Mouse (Mus musculus): ENCODE results near the gene S100a1. TPM values are rescaled to one million over a fixed set of nuclear protein-coding genes. Genes with fewer than 3 reads are reported as not detected.

Gene S100a1
- polyA plus RNA-seq, 1 experiment from 2014 or later, result 13.1 TPM

GRCm38 (mm10) chr3:90515242-90515641 lies 1.1 kb upstream of the S100a1 start:
- Histone ChIP-seq H3K36me3 (ENCODE audit: control insufficient read depth, insufficient read depth, low read length) (no peaks in the 10 kb centered on the region), H3K4me1 (ENCODE audit: control insufficient read depth, insufficient read depth, low read length) (peaks cover 4% of the 10 kb centered on the region; the same call in 1 of the 2 replicates), H3K9ac (ENCODE audit: low read length) (no peak overlapping the region), H3K9me3 (replicated peaks; ENCODE audit: control insufficient read depth, low read length) (no peaks in the 10 kb centered on the region), H3K27me3 (replicated peaks; ENCODE audit: control insufficient read depth, insufficient read depth, low read length) (peaks cover 9% of the 10 kb centered on the region; the same call in 1 of the 2 replicates), H3K4me3 (ENCODE audit: low read depth, low read length) (peak overlapping the region; percentile 23), H3K27ac (ENCODE audit: low read depth, low read length) (no peak overlapping the region), H3K4me2 (ENCODE audit: low read length) (peak overlapping the region; percentile 60)
- WGBS, result 60% methylated on average over 1 of the region's 1 CpGs
- no peak for ATAC-seq
- DNase-seq (ENCODE audit: low spot score), result no peak

GRCm38 (mm10) chr3:90514691-90515090 lies 499 bp upstream of the S100a1 start:
- no peaks in the 10 kb centered on the region for H3K9me3 ChIP-seq (replicated peaks; ENCODE audit: control insufficient read depth, low read length)
- H3K27ac ChIP-seq (ENCODE audit: low read depth, low read length), result no peak overlapping the region
- ATAC-seq (peak; percentile 47), DNase-seq (ENCODE audit: low spot score) (peak; percentile 50)
- peak overlapping the region; percentile 60 for H3K4me2 ChIP-seq (ENCODE audit: low read length)
- peaks cover 4% of the 10 kb centered on the region; the same call in 1 of the 2 replicates for H3K4me1 ChIP-seq (ENCODE audit: control insufficient read depth, insufficient read depth, low read length)
- peaks cover 9% of the 10 kb centered on the region; the same call in 1 of the 2 replicates for H3K27me3 ChIP-seq (replicated peaks; ENCODE audit: control insufficient read depth, insufficient read depth, low read length)
- peak overlapping the region; percentile 23 for H3K4me3 ChIP-seq (ENCODE audit: low read depth, low read length)
- H3K9ac ChIP-seq (ENCODE audit: low read length), result peak overlapping the region; percentile 49
- H3K36me3 ChIP-seq (ENCODE audit: control insufficient read depth, insufficient read depth, low read length), result no peaks in the 10 kb centered on the region
- 2% methylated on average over 10 of the region's 10 CpGs for WGBS

- no peak overlapping the region for H3K4me2 ChIP-seq (ENCODE audit: low read length)
- no peak overlapping the region for H3K9ac ChIP-seq (ENCODE audit: low read length)
- no peak overlapping the region for H3K27ac ChIP-seq (ENCODE audit: low read depth, low read length)
- no peak overlapping the region for H3K4me3 ChIP-seq (ENCODE audit: low read depth, low read length)
- ATAC-seq (no peak), DNase-seq (ENCODE audit: low spot score) (no peak)
- no peaks in the 10 kb centered on the region for H3K36me3 ChIP-seq (ENCODE audit: control insufficient read depth, insufficient read depth, low read length)
- H3K4me1 ChIP-seq (ENCODE audit: control insufficient read depth, insufficient read depth, low read length), result peaks cover 6% of the 10 kb centered on the region
- peaks cover 9% of the 10 kb centered on the region; the same call in 1 of the 2 replicates for H3K27me3 ChIP-seq (replicated peaks; ENCODE audit: control insufficient read depth, insufficient read depth, low read length)
- 79% methylated on average over 9 of the region's 9 CpGs for WGBS
- no peaks in the 10 kb centered on the region for H3K9me3 ChIP-seq (replicated peaks; ENCODE audit: control insufficient read depth, low read length)
Observed at GRCm38 (mm10) chr3:90512948-90513642, 1.1 kb downstream of the S100a1 start.

DNA sequence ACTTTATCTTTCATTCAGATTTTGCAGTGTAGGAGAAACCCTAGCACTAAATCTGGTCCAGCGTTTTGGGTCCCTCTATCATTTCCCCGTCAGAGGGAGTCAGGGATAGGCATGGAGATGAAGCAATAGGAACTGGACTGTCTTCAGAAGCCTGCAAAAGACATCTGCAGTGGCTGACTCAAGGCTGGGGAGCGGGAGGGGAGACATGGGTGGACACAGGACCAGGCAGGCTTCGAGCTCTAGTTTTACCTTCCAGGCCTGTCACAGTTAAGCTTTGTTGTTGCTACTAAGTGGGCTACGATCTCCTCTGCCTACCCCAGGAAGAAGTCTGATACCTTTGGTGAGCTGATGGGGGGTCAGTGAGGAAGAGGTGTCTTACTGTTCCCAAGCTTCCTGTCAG lies 1.9 kb downstream of the S100a1 start:
- H3K4me2 ChIP-seq (ENCODE audit: low read length), result no peak overlapping the region
- H3K4me3 ChIP-seq (ENCODE audit: low read depth, low read length), result no peak overlapping the region
- peaks cover 14% of the 10 kb centered on the region for H3K4me1 ChIP-seq (ENCODE audit: control insufficient read depth, insufficient read depth, low read length)
- peaks cover 5% of the 10 kb centered on the region for H3K36me3 ChIP-seq (ENCODE audit: control insufficient read depth, insufficient read depth, low read length)
- ATAC-seq (no peak), DNase-seq (ENCODE audit: low spot score) (no peak)
- 91% methylated on average over 5 of the region's 5 CpGs for WGBS
- no peak overlapping the region for H3K9ac ChIP-seq (ENCODE audit: low read length)
- H3K27me3 ChIP-seq (replicated peaks; ENCODE audit: control insufficient read depth, insufficient read depth, low read length), result peaks cover 9% of the 10 kb centered on the region; the same call in 1 of the 2 replicates
- H3K9me3 ChIP-seq (replicated peaks; ENCODE audit: control insufficient read depth, low read length), result no peaks in the 10 kb centered on the region
- H3K27ac ChIP-seq (ENCODE audit: low read depth, low read length), result no peak overlapping the region

- H3K4me3 ChIP-seq (ENCODE audit: low read depth, low read length), result peak overlapping the region; percentile 93
- H3K4me1 ChIP-seq (ENCODE audit: control insufficient read depth, insufficient read depth, low read length), result peaks cover 11% of the 10 kb centered on the region
- H3K9ac ChIP-seq (ENCODE audit: low read length), result peak overlapping the region; percentile 32; the same call in 1 of the 2 replicates
- peak overlapping the region; percentile 48; the same call in 1 of the 2 replicates for H3K27ac ChIP-seq (ENCODE audit: low read depth, low read length)
- peak; percentile 32 for ATAC-seq
- no peak for DNase-seq (ENCODE audit: low spot score)
- no peaks in the 10 kb centered on the region for H3K9me3 ChIP-seq (replicated peaks; ENCODE audit: control insufficient read depth, low read length)
- H3K27me3 ChIP-seq (replicated peaks; ENCODE audit: control insufficient read depth, insufficient read depth, low read length), result peaks cover 9% of the 10 kb centered on the region; the same call in 1 of the 2 replicates
- peak overlapping the region; percentile 41 for H3K4me2 ChIP-seq (ENCODE audit: low read length)
- peaks cover 30% of the 10 kb centered on the region for H3K36me3 ChIP-seq (ENCODE audit: control insufficient read depth, insufficient read depth, low read length)
- 12% methylated on average over 2 of the region's 2 CpGs for WGBS
Observed at GRCm38 (mm10) chr3:90509747-90510123, 4.5 kb downstream of the S100a1 start.

- Histone ChIP-seq H3K4me2 (ENCODE audit: low read length) (peak within 1 kb of the TSS; percentile 83), H3K4me1 (ENCODE audit: control insufficient read depth, insufficient read depth, low read length) (peaks cover 11% of the 10 kb centered on the region), H3K9me3 (replicated peaks; ENCODE audit: control insufficient read depth, low read length) (no peaks in the 10 kb centered on the region), H3K27me3 (replicated peaks; ENCODE audit: control insufficient read depth, insufficient read depth, low read length) (peaks cover 9% of the 10 kb centered on the region; the same call in 1 of the 2 replicates), H3K9ac (ENCODE audit: low read length) (peak within 1 kb of the TSS; percentile 99), H3K27ac (ENCODE audit: low read depth, low read length) (peak within 1 kb of the TSS; percentile 92), H3K36me3 (ENCODE audit: control insufficient read depth, insufficient read depth, low read length) (peaks cover 36% of the 10 kb centered on the region), H3K4me3 (ENCODE audit: low read depth, low read length) (peak within 1 kb of the TSS; percentile 93)
- ATAC-seq (peak; percentile 95), DNase-seq (ENCODE audit: low spot score) (peak; percentile 100)
- WGBS, result under 1% methylated on average over 65 of the region's 66 CpGs
Observed at GRCm38 (mm10) chr3:90508950-90509746, 5.0 kb downstream of the S100a1 start, which contains the start of gene Chtop. Chtop (minus strand) TSS chr3:90509498.

GRCm38 (mm10) chr3:90508287-90508949 lies 5.8 kb downstream of the S100a1 start:
- Histone ChIP-seq H3K4me2 (ENCODE audit: low read length) (peak overlapping the region; percentile 83), H3K9ac (ENCODE audit: low read length) (peak overlapping the region; percentile 99), H3K27ac (ENCODE audit: low read depth, low read length) (peak overlapping the region; percentile 92; the same call in 1 of the 2 replicates), H3K9me3 (replicated peaks; ENCODE audit: control insufficient read depth, low read length) (no peaks in the 10 kb centered on the region), H3K4me3 (ENCODE audit: low read depth, low read length) (peak overlapping the region; percentile 93), H3K4me1 (ENCODE audit: control insufficient read depth, insufficient read depth, low read length) (peaks cover 11% of the 10 kb centered on the region), H3K27me3 (replicated peaks; ENCODE audit: control insufficient read depth, insufficient read depth, low read length) (peaks cover 2% of the 10 kb centered on the region; the same call in 1 of the 2 replicates), H3K36me3 (ENCODE audit: control insufficient read depth, insufficient read depth, low read length) (peaks cover 44% of the 10 kb centered on the region)
- no peak; the same call in 1 of the 2 replicates for ATAC-seq
- WGBS, result 1% methylated on average over 20 of the region's 20 CpGs
- DNase-seq (ENCODE audit: low spot score), result no peak

DNA sequence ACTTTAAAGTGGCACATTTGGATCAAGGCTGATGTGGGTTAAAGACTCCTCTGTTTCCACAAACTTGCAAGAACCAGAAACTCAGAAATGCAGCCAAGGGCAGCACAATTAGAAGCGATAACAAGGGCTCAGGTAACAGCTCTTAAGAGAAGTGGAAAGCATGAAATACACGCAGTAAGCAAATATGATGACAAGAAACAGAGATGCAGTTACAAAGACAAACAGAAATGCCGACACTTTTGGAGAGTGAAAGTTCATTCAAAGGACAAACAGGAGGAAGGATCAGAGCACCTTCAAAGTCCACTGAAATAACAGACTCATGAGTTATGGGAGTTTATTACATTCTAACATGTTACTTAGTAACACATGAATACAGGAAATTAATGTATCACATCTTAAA lies 7.8 kb downstream of the S100a1 start:
- Histone ChIP-seq H3K4me2 (ENCODE audit: low read length) (no peak overlapping the region), H3K27ac (ENCODE audit: low read depth, low read length) (no peak overlapping the region), H3K4me1 (ENCODE audit: control insufficient read depth, insufficient read depth, low read length) (peaks cover 11% of the 10 kb centered on the region), H3K36me3 (ENCODE audit: control insufficient read depth, insufficient read depth, low read length) (peaks cover 64% of the 10 kb centered on the region), H3K4me3 (ENCODE audit: low read depth, low read length) (no peak overlapping the region), H3K27me3 (replicated peaks; ENCODE audit: control insufficient read depth, insufficient read depth, low read length) (no peaks in the 10 kb centered on the region), H3K9me3 (replicated peaks; ENCODE audit: control insufficient read depth, low read length) (no peaks in the 10 kb centered on the region), H3K9ac (ENCODE audit: low read length) (no peak overlapping the region)
- WGBS, result 94% methylated on average over 3 of the region's 3 CpGs
- ATAC-seq (no peak), DNase-seq (ENCODE audit: low spot score) (no peak)

All from forebrain, embryonic 14.5 days (tissue).